Mouse (Mus musculus): Measurements from ENCODE around the gene Gimap1. TPM values are rescaled to one million over a fixed set of nuclear protein-coding genes. Genes with fewer than 3 reads are reported as not detected.

Gimap1 gene
- polyA plus RNA-seq, 2 experiments: 1.8 to 3.2 TPM

GRCm38 (mm10) chr6:48698066-48698856, 40.6 kb upstream of the Gimap1 start:
- Histone ChIP-seq H3K4me3 (ENCODE audit: insufficient read depth in 1 of 2, low read depth in 2 of 2, low read length in 2 of 2) (no peak overlapping the region), H3K36me3 (replicated peaks; ENCODE audit: control insufficient read depth, insufficient read depth, low read depth) (no peaks in the 10 kb centered on the region), H3K9ac (replicated peaks) (no peak overlapping the region), H3K27me3 (ENCODE audit: control insufficient read depth, insufficient read depth, low read length) (no peaks in the 10 kb centered on the region), H3K9me3 (ENCODE audit: control insufficient read depth, low read length) (no peaks in the 10 kb centered on the region), H3K27ac (no peak overlapping the region), H3K4me1 (replicated peaks; ENCODE audit: control insufficient read depth in 2 of 2, insufficient read depth in 2 of 2, low read length in 1 of 2) (no peaks in the 10 kb centered on the region; a peak in 1 of 4 replicates), H3K4me2 (ENCODE audit: low read depth) (no peak overlapping the region)
- ATAC-seq (ENCODE audit: insufficient read depth) (no peak), DNase-seq (ENCODE audit: low read depth in 3 of 3, low spot score in 3 of 3) (no peak)
- TF ChIP-seq EP300 (IDR thresholded peaks at IDR 0.05; ENCODE audit: low read depth) (no peak), CTCF (IDR thresholded peaks at IDR 0.05; ENCODE audit: low read depth) (no peak)
- WGBS (ENCODE audit: insufficient replicate concordance): 49% methylated on average over 7 of the region's 7 CpGs

GRCm38 (mm10) chr6:48698888-48699287, 40.0 kb upstream of the Gimap1 start:
- no peaks in the 10 kb centered on the region for H3K36me3 ChIP-seq (replicated peaks; ENCODE audit: control insufficient read depth, insufficient read depth, low read depth)
- H3K4me1 ChIP-seq (replicated peaks; ENCODE audit: control insufficient read depth in 2 of 2, insufficient read depth in 2 of 2, low read length in 1 of 2): no peaks in the 10 kb centered on the region; a peak in 1 of 4 replicates
- ATAC-seq (ENCODE audit: insufficient read depth) (no peak), DNase-seq (ENCODE audit: low read depth in 3 of 3, low spot score in 3 of 3) (no peak)
- TF ChIP-seq EP300 (IDR thresholded peaks at IDR 0.05; ENCODE audit: low read depth): no peak
- no peak for TF ChIP-seq CTCF (IDR thresholded peaks at IDR 0.05; ENCODE audit: low read depth)
- no peak overlapping the region for H3K4me2 ChIP-seq (ENCODE audit: low read depth)
- H3K9me3 ChIP-seq (ENCODE audit: control insufficient read depth, low read length): no peaks in the 10 kb centered on the region
- H3K9ac ChIP-seq (replicated peaks): no peak overlapping the region
- no peaks in the 10 kb centered on the region for H3K27me3 ChIP-seq (ENCODE audit: control insufficient read depth, insufficient read depth, low read length)
- no peak overlapping the region for H3K27ac ChIP-seq
- no peak overlapping the region for H3K4me3 ChIP-seq (ENCODE audit: insufficient read depth in 1 of 2, low read depth in 2 of 2, low read length in 2 of 2)
- WGBS (ENCODE audit: insufficient replicate concordance): 12% methylated on average over 3 of the region's 3 CpGs

GRCm38 (mm10) chr6:48700251-48701075, 38.4 kb upstream of the Gimap1 start:
- Histone ChIP-seq H3K9ac (replicated peaks) (no peak overlapping the region), H3K4me1 (replicated peaks; ENCODE audit: control insufficient read depth in 2 of 2, insufficient read depth in 2 of 2, low read length in 1 of 2) (no peaks in the 10 kb centered on the region; a peak in 1 of 4 replicates), H3K4me2 (ENCODE audit: low read depth) (no peak overlapping the region), H3K27me3 (ENCODE audit: control insufficient read depth, insufficient read depth, low read length) (no peaks in the 10 kb centered on the region), H3K4me3 (ENCODE audit: insufficient read depth in 1 of 2, low read depth in 2 of 2, low read length in 2 of 2) (no peak overlapping the region), H3K36me3 (replicated peaks; ENCODE audit: control insufficient read depth, insufficient read depth, low read depth) (no peaks in the 10 kb centered on the region), H3K27ac (no peak overlapping the region), H3K9me3 (ENCODE audit: control insufficient read depth, low read length) (no peaks in the 10 kb centered on the region)
- ATAC-seq (ENCODE audit: insufficient read depth) (peak; percentile 55; the same call in 1 of the 2 replicates), DNase-seq (ENCODE audit: low read depth in 3 of 3, low spot score in 3 of 3) (no peak)
- WGBS (ENCODE audit: insufficient replicate concordance): 12% methylated on average over 5 of the region's 5 CpGs
- TF ChIP-seq EP300 (IDR thresholded peaks at IDR 0.05; ENCODE audit: low read depth) (no peak), CTCF (IDR thresholded peaks at IDR 0.05; ENCODE audit: low read depth) (no peak)

- DNase-seq (ENCODE audit: low read depth in 3 of 3, low spot score in 3 of 3) (no peak), ATAC-seq (ENCODE audit: insufficient read depth) (no peak)
- H3K4me2 ChIP-seq (ENCODE audit: low read depth): no peak overlapping the region
- TF ChIP-seq EP300 (IDR thresholded peaks at IDR 0.05; ENCODE audit: low read depth): no peak
- TF ChIP-seq CTCF (IDR thresholded peaks at IDR 0.05; ENCODE audit: low read depth): no peak
- H3K36me3 ChIP-seq (replicated peaks; ENCODE audit: control insufficient read depth, insufficient read depth, low read depth): no peaks in the 10 kb centered on the region
- no peaks in the 10 kb centered on the region for H3K9me3 ChIP-seq (ENCODE audit: control insufficient read depth, low read length)
- no peak overlapping the region for H3K4me3 ChIP-seq (ENCODE audit: insufficient read depth in 1 of 2, low read depth in 2 of 2, low read length in 2 of 2)
- H3K4me1 ChIP-seq (replicated peaks; ENCODE audit: control insufficient read depth in 2 of 2, insufficient read depth in 2 of 2, low read length in 1 of 2): no peaks in the 10 kb centered on the region; a peak in 1 of 4 replicates
- no peaks in the 10 kb centered on the region for H3K27me3 ChIP-seq (ENCODE audit: control insufficient read depth, insufficient read depth, low read length)
- 67% methylated on average over 7 of the region's 7 CpGs for WGBS (ENCODE audit: insufficient replicate concordance)
- H3K27ac ChIP-seq: no peak overlapping the region
- H3K9ac ChIP-seq (replicated peaks): no peak overlapping the region
Measured at GRCm38 (mm10) chr6:48702146-48702545, 36.7 kb upstream of the Gimap1 start.

- no peak overlapping the region for H3K4me2 ChIP-seq (ENCODE audit: low read depth)
- no peaks in the 10 kb centered on the region for H3K36me3 ChIP-seq (replicated peaks; ENCODE audit: control insufficient read depth, insufficient read depth, low read depth)
- WGBS (ENCODE audit: insufficient replicate concordance): 69% methylated on average over 5 of the region's 5 CpGs
- no peak overlapping the region for H3K9ac ChIP-seq (replicated peaks)
- H3K4me3 ChIP-seq (ENCODE audit: insufficient read depth in 1 of 2, low read depth in 2 of 2, low read length in 2 of 2): no peak overlapping the region
- H3K27me3 ChIP-seq (ENCODE audit: control insufficient read depth, insufficient read depth, low read length): no peaks in the 10 kb centered on the region
- no peaks in the 10 kb centered on the region; a peak in 1 of 4 replicates for H3K4me1 ChIP-seq (replicated peaks; ENCODE audit: control insufficient read depth in 2 of 2, insufficient read depth in 2 of 2, low read length in 1 of 2)
- no peak for ATAC-seq (ENCODE audit: insufficient read depth)
- no peak overlapping the region for H3K27ac ChIP-seq
- no peak for DNase-seq (ENCODE audit: low read depth in 3 of 3, low spot score in 3 of 3)
- TF ChIP-seq CTCF (IDR thresholded peaks at IDR 0.05; ENCODE audit: low read depth) (no peak), EP300 (IDR thresholded peaks at IDR 0.05; ENCODE audit: low read depth) (no peak)
- no peaks in the 10 kb centered on the region for H3K9me3 ChIP-seq (ENCODE audit: control insufficient read depth, low read length)
Measured at GRCm38 (mm10) chr6:48702601-48703000, 36.3 kb upstream of the Gimap1 start.

Data from liver, embryonic 14.5 days (tissue).